Mouse (Mus musculus) ES-E14 (cell line): Measurements from ENCODE around the gene Gm5089. TPM values are rescaled to one million over a fixed set of nuclear protein-coding genes. Genes with fewer than 3 reads are reported as not detected.

Experiments
- DNase-seq: peaks from one replicate; pipeline ENCODE4 v3.0.0-alpha.2; 2013; ENCODE audit warnings: low read depth, low spot score
- H3K27ac ChIP-seq: 2 replicates; pipeline ENCODE4 v1.5.1; 2012; ENCODE audit warnings: low read depth, mild to moderate bottlenecking, low read length, moderate library complexity, mixed read lengths; ENCODE audit not compliant: poor library complexity, insufficient read depth, severe bottlenecking
- H3K36me3 ChIP-seq: 2 replicates; pipeline ENCODE4 v1.6.1; 2012; ENCODE audit warnings: mild to moderate bottlenecking, low read length, moderate library complexity, mixed read lengths; ENCODE audit not compliant: control insufficient read depth, poor library complexity, insufficient read depth, severe bottlenecking
- H3K4me1 ChIP-seq, 2 experiments: fragments of 150-350 bp in 1 of 2; sonication (generic) in 1 of 2; 2 replicates each; pipeline ENCODE4 v1.6.1; 2012; ENCODE audit warnings: low read length in 2 of 2, mild to moderate bottlenecking in 1 of 2, mixed read lengths in 1 of 2; ENCODE audit not compliant: control insufficient read depth in 2 of 2, insufficient read depth in 2 of 2, poor library complexity in 1 of 2
- H3K4me3 ChIP-seq, 2 experiments: fragments of 150-350 bp in 1 of 2; sonication (generic) in 1 of 2; 2 replicates each; pipeline ENCODE4 v1.5.1; 2012; ENCODE audit warnings: low read length in 2 of 2, low read depth in 1 of 2, mild to moderate bottlenecking in 1 of 2, mixed read lengths in 1 of 2; ENCODE audit not compliant: insufficient read depth in 1 of 2, poor library complexity in 1 of 2, severe bottlenecking in 1 of 2
- H3K9ac ChIP-seq: 2 replicates; pipeline ENCODE4 v1.6.1; 2012; ENCODE audit warnings: low read depth, mild to moderate bottlenecking, low read length, mixed read lengths; ENCODE audit not compliant: poor library complexity, insufficient read depth, severe bottlenecking
- H3K9me3 ChIP-seq: fragments of 150-350 bp; sonication (generic); 2 replicates; pipeline ENCODE4 v1.6.1; 2012; ENCODE audit warnings: low read depth, mild to moderate bottlenecking, low read length; ENCODE audit not compliant: control insufficient read depth, insufficient read depth
- CHD2 ChIP-seq: IDR thresholded peaks from 2 replicates; pipeline ENCODE4 v1.6.1; 2014; ENCODE audit warnings: mild to moderate bottlenecking, low read depth, low read length, inconsistent platforms
- HCFC1 ChIP-seq: IDR thresholded peaks from 2 replicates; pipeline ENCODE4 v1.6.1; 2012; ENCODE audit warnings: low read length, inconsistent platforms, borderline replicate concordance; ENCODE audit not compliant: insufficient read depth
- MAFK ChIP-seq: IDR thresholded peaks from 2 replicates; pipeline ENCODE4 v1.6.1; 2014; ENCODE audit warnings: mild to moderate bottlenecking, low read depth, low read length, inconsistent platforms; ENCODE audit not compliant: insufficient read depth
- ZC3H11A ChIP-seq: IDR thresholded peaks from 2 replicates; pipeline ENCODE4 v1.6.1; 2012; ENCODE audit warnings: low read depth, mild to moderate bottlenecking, inconsistent platforms, low read length, borderline replicate concordance
- ZNF384 ChIP-seq: IDR thresholded peaks from 2 replicates; pipeline ENCODE4 v1.6.1; 2012; ENCODE audit warnings: low read depth, low read length, inconsistent platforms
- in situ Hi-C, 2 experiments: fragments of 600-800 bp; cut with MboI; formaldehyde crosslinking; loops; one replicate each; pipeline ENCODE4 v1.15.1; 2025; ENCODE audit warnings: low sequenced_read_pairs in 2 of 2, inconsistent platforms in 1 of 2; ENCODE audit not compliant: unreplicated experiment in 2 of 2
- total RNA-seq: library from RNA; depleted of rRNA; stranded (reverse); fragments of 300-350 nt; gene quantifications from 2 replicates; pipeline ENCODE4 v1.2.3, GENCODE M21; 2012

The Gm5089 gene
- total RNA-seq, 1 experiment = 0.31 TPM

- TF ChIP-seq MAFK = no peak
- no peak for TF ChIP-seq ZC3H11A
- no peak for TF ChIP-seq ZNF384
- TF ChIP-seq CHD2 = no peak
- no peak for TF ChIP-seq HCFC1
- Histone ChIP-seq H3K4me1 (peaks cover 4 to 8% of the 10 kb centered on the region in 2 experiments; a peak in 3 of 4 replicates), H3K36me3 (peaks cover 10% of the 10 kb centered on the region; the same call in 1 of the 2 replicates), H3K4me3 (peak overlapping the region; percentile 68 to 98), H3K9me3 (no peaks in the 10 kb centered on the region), H3K27ac (no peak overlapping the region), H3K9ac (peak overlapping the region; percentile 80)
- in situ Hi-C loops = no loop called here
- DNase-seq = no peak
Observed at GRCm38 (mm10) chr14:122462689-122463079, 11.8 kb upstream of the Gm5089 start.

GRCm38 (mm10) chr14:122461966-122462365 lies 11.1 kb upstream of the Gm5089 start:
- Histone ChIP-seq H3K36me3 (peaks cover 10% of the 10 kb centered on the region; the same call in 1 of the 2 replicates), H3K4me3 (peak overlapping the region; percentile 46 to 98), H3K4me1 (peaks cover 4 to 8% of the 10 kb centered on the region in 2 experiments; a peak in 3 of 4 replicates), H3K9ac (peak overlapping the region; percentile 35; the same call in 1 of the 2 replicates), H3K27ac (no peak overlapping the region), H3K9me3 (no peaks in the 10 kb centered on the region)
- DNase-seq = no peak
- in situ Hi-C loops = no loop called here
- TF ChIP-seq CHD2 (no peak), MAFK (no peak), ZNF384 (no peak), ZC3H11A (no peak), HCFC1 (no peak)

- in situ Hi-C loops = no loop called here
- Histone ChIP-seq H3K36me3 (peaks cover 10% of the 10 kb centered on the region), H3K9me3 (no peaks in the 10 kb centered on the region), H3K4me3 (peak overlapping the region; percentile 14 to 98; a peak in 2 of 4 replicates), H3K27ac (no peak overlapping the region), H3K4me1 (peaks cover 4 to 8% of the 10 kb centered on the region in 2 experiments; a peak in 3 of 4 replicates), H3K9ac (no peak overlapping the region)
- TF ChIP-seq ZNF384 = no peak
- TF ChIP-seq ZC3H11A = no peak
- no peak for TF ChIP-seq HCFC1
- no peak for TF ChIP-seq MAFK
- no peak for TF ChIP-seq CHD2
- DNase-seq = no peak
Observed at GRCm38 (mm10) chr14:122461500-122461899, 10.6 kb upstream of the Gm5089 start.

- Histone ChIP-seq H3K9me3 (no peaks in the 10 kb centered on the region), H3K4me1 (peaks cover 4 to 8% of the 10 kb centered on the region in 2 experiments; a peak in 3 of 4 replicates), H3K4me3 (no peak overlapping the region), H3K27ac (no peak overlapping the region), H3K36me3 (peaks cover 10% of the 10 kb centered on the region), H3K9ac (no peak overlapping the region)
- DNase-seq = no peak
- in situ Hi-C loops = no loop called here
- TF ChIP-seq MAFK (no peak), ZNF384 (no peak), ZC3H11A (no peak), HCFC1 (no peak), CHD2 (no peak)
Observed at GRCm38 (mm10) chr14:122460226-122460625, 9.3 kb upstream of the Gm5089 start.
